Mouse (Mus musculus): ENCODE data around the gene Gm20388.

DNA sequence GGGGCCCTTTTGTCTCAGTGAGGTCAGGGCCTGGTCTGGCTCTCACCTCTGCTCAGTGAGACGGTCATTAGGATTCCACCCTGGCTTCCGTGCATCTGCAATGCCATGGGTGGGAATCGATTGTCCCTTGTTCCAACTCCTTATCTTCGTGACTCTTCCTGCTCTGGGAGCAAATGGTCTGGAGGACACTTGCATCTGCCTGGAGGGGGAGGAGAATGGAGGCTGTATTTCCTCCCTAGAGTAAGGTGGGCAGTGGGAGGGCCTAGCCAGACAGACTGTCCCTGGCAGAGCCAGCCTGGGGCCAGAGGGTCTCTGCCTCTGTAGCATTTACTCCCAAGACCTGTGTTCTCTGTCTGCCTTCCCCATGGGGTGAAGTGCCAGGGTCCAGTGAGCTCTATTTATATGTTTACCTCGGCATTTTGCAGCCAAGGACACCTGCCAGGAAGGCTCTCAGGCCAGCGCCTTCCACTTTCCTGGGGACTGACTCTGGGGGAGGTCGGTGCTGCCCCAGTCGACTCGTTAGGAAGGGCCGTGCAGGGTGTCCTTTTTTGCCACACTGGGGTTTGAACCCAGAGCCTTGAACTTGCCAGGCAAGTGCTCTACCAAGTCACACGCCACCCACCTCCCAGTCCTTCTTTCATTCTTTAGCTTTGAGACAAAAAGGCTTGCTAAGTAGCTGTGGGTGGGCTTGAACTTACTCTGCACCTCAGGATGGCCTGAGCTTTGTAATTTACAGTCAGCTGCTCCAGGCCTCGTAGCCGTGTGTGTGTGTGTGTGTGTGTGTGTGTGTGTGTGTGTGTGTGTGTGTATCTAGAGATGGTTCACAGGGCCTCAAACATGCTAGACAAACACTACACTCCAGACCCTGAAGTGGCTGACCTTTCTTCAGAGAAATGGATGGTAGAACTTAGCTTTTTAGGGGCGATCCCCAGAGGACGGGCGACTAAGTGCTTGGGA, 583.1 kb downstream of the Gm20388 start:
- TF ChIP-seq CTCF (IDR thresholded peaks at IDR 0.05; ENCODE audit: borderline replicate concordance, insufficient read depth, low read depth, low read length): no peak
- TF ChIP-seq POLR2A (IDR thresholded peaks at IDR 0.05; ENCODE audit: borderline replicate concordance, insufficient read depth, low read length): no peak
